28 mouse cellular contexts compared by ENCODE assay signal in the genomic region with DNA sequence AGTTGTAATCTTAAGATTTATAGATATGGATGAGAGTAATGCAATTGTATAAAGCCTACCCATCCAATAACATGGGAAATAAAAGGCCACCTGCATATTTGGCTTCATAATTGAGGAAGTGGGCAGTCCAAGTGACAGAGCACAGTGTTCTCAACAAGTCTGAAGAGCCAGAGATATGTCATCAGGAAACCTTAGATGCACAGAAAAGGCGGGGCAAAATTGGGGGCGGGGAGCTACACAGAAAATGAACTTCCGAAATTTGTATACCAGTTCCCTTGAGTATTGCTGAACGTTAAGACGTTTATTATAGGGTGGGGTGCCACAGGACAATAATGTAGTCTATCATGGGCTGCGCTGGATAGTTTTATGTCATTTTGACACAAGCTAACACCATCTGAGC. TPM values are rescaled to one million over a fixed set of nuclear protein-coding genes. Genes with fewer than 3 reads are reported as not detected.
A peak's percentile ranks its signal among the peaks of the same experiment; 100 is the strongest.
DNase-seq lines count a peak whose midpoint lies in the region; TF ChIP-seq lines count a peak whose summit lies in the region.
"Had no signal": no experiment of that assay in that cellular context is flagged by ENCODE, and none has a peak within 500 bp of the region (broad histone marks: within the 10 kb centered on the region; RNA-seq: fewer than 3 reads in every experiment).

No protein-coding gene starts in this region.

- no peak for TF ChIP-seq CTCF in ES-Bruce4 (IDR thresholded peaks at IDR 0.05; ENCODE audit: low read depth, low read length)

- H3K9ac ChIP-seq in ES-Bruce4 (ENCODE audit: low read depth, poor library complexity, severe bottlenecking): 0 out of 2 replicates have a peak overlapping the region, but pooled peaks have one; percentile 30
- H3K9ac ChIP-seq: embryonic facial prominence, embryonic 15.5 days; forebrain, embryonic 12.5 days; hindbrain, embryonic 13.5 days; limb, embryonic 12.5 days; midbrain, embryonic 13.5 days had no signal

- H3K27me3 ChIP-seq in ES-Bruce4 (ENCODE audit: control insufficient read depth, insufficient read depth, low read length, poor library complexity, severe bottlenecking): no peaks in the 10 kb centered on the region
- no peaks in the 10 kb centered on the region for H3K27me3 ChIP-seq in splenic B cell, adult 2 months (ENCODE audit: control insufficient read depth, insufficient read depth, low read length, poor library complexity, severe bottlenecking)
- H3K27me3 ChIP-seq: embryonic facial prominence, embryonic 15.5 days; forebrain, embryonic 12.5 days; hindbrain, embryonic 13.5 days; limb, embryonic 12.5 days; midbrain, embryonic 13.5 days had no signal

- no peaks in the 10 kb centered on the region for H3K9me3 ChIP-seq in ES-Bruce4 (replicated peaks; ENCODE audit: control insufficient read depth, insufficient read depth, low read length, poor library complexity, severe bottlenecking)
- H3K9me3 ChIP-seq: embryonic facial prominence, embryonic 10.5 days; embryonic facial prominence, embryonic 15.5 days; forebrain, embryonic 12.5 days; hindbrain, embryonic 13.5 days; limb, embryonic 12.5 days; midbrain, embryonic 13.5 days had no signal

- no peak for TF ChIP-seq POLR2A in ES-Bruce4 (IDR thresholded peaks at IDR 0.05; ENCODE audit: insufficient read depth, low read length)

- H3K4me1 ChIP-seq in ES-Bruce4 (ENCODE audit: control insufficient read depth, insufficient read depth, low read length): peaks cover 9% of the 10 kb centered on the region
- H3K4me1 ChIP-seq: embryonic facial prominence, embryonic 10.5 days; embryonic facial prominence, embryonic 15.5 days; forebrain, embryonic 12.5 days; hindbrain, embryonic 13.5 days; limb, embryonic 12.5 days; midbrain, embryonic 13.5 days had no signal

- intact Hi-C loops in heart, postnatal 14 days (cut with DNase I): no loop called here

- no peak for TF ChIP-seq EP300 in ES-Bruce4 (IDR thresholded peaks at IDR 0.05; ENCODE audit: insufficient read depth, low read depth, low read length)

- peak overlapping the region; percentile 84 for H3K27ac ChIP-seq in ES-Bruce4 (ENCODE audit: insufficient read depth, low read length)
- H3K27ac ChIP-seq: embryonic facial prominence, embryonic 10.5 days; embryonic facial prominence, embryonic 15.5 days; forebrain, embryonic 12.5 days; hindbrain, embryonic 13.5 days; left cerebral cortex, adult 2 months; limb, embryonic 12.5 days; midbrain, embryonic 13.5 days had no signal

- DNase-seq in A20 (ENCODE audit: low read depth, low spot score): peak; percentile 57
- peak; percentile 39 for DNase-seq in large intestine, adult 2 months (ENCODE audit: low read depth, low spot score)
- peak; percentile 42 for DNase-seq in splenic B cell, adult 2 months (ENCODE audit: low read depth, low spot score)
- no peak for DNase-seq in heart, postnatal 14 days
- DNase-seq in thymus, postnatal 14 days: no peak
- no peak for DNase-seq in ovary, adult 18-20 months (ENCODE audit: low spot score)
- DNase-seq: adrenal gland, postnatal 14 days; cerebellum, adult 11-12 months; cerebellum, adult 9-11 months; gastrocnemius, postnatal 25 days; heart, adult 18-20 months; heart, postnatal 4 days; kidney, adult 9 months; kidney, postnatal 10 days; lung, postnatal 36 days; right cerebral cortex, postnatal 25 days; thymus, adult 2 months; thymus, postnatal 4 days had no signal

- no peak overlapping the region for H3K4me3 ChIP-seq in ES-Bruce4 (ENCODE audit: low read depth, low read length)
- H3K4me3 ChIP-seq: embryonic facial prominence, embryonic 10.5 days; embryonic facial prominence, embryonic 15.5 days; forebrain, embryonic 12.5 days; hindbrain, embryonic 13.5 days; left cerebral cortex, adult 2 months; limb, embryonic 12.5 days; midbrain, embryonic 13.5 days had no signal

- WGBS in large intestine, adult 2 months: 43% methylated on average over 6 of the region's 6 CpGs

- peaks cover 8% of the 10 kb centered on the region; the same call in 1 of the 2 replicates for H3K36me3 ChIP-seq in ES-Bruce4 (ENCODE audit: control insufficient read depth, insufficient read depth, low read length, poor library complexity, severe bottlenecking)
- H3K36me3 ChIP-seq in splenic B cell, adult 2 months (ENCODE audit: control insufficient read depth, insufficient read depth, low read length, poor library complexity, severe bottlenecking): no peaks in the 10 kb centered on the region

RNA-seq across cellular contexts. Expression of a gene that starts 16.6 kb away (rescaled TPM):
- polyA plus RNA-seq in ES-Bruce4 (2011; ENCODE audit: insufficient read depth, insufficient read length, low read depth, missing spikeins): 135 and 137 TPM in 2 replicates
- polyA plus RNA-seq in large intestine, adult 2 months (2012; rRNA removed): 10.5 and 10.9 TPM in 2 replicates
- total RNA-seq in heart, postnatal 14 days (2021): 10 to 100 TPM; 38.0 to 43.4 TPM

RNA-seq across cellular contexts. Expression of a gene that starts 25.1 kb away (rescaled TPM):
- polyA plus RNA-seq in ES-Bruce4 (2011; ENCODE audit: insufficient read depth, insufficient read length, low read depth, missing spikeins): 3.0 and 3.2 TPM in 2 replicates
- polyA plus RNA-seq in large intestine, adult 2 months (2012; rRNA removed): not detected in 2 replicates
- under 1 TPM; 0.39 to 0.50 TPM for total RNA-seq in heart, postnatal 14 days (2021)
- total RNA-seq: adrenal gland, postnatal 14 days; gastrocnemius, postnatal 25 days; liver, adult 2 months; megakaryocyte-erythroid progenitor cell, adult 5-6 weeks had no signal
- polyA plus RNA-seq: liver, adult 2 months had no signal

RNA-seq across cellular contexts. Expression of a gene that starts 56.5 kb away (rescaled TPM):
- 18.1 and 19.0 TPM in 2 replicates for polyA plus RNA-seq in ES-Bruce4 (2011; ENCODE audit: insufficient read depth, insufficient read length, low read depth, missing spikeins)
- 9.8 and 12.6 TPM in 2 replicates for polyA plus RNA-seq in large intestine, adult 2 months (2012; rRNA removed)
- 10 to 100 TPM; 19.0 to 19.1 TPM for total RNA-seq in heart, postnatal 14 days (2021)

Comparison
In these comparisons a context has a peak if more than half of its experiments do, and no peak if none do; other contexts are left out.
1. DNase-seq: peak in A20 (single experiment), large intestine, adult 2 months (single experiment) and splenic B cell, adult 2 months (single experiment); none in heart, postnatal 14 days (0 of 2), thymus, postnatal 14 days (single experiment) and ovary, adult 18-20 months (single experiment).
2. RNA of a gene that starts 16.6 kb away (polyA plus RNA-seq): 135 to 137 TPM in ES-Bruce4; 10.5 to 10.9 TPM in large intestine, adult 2 months; every median in the first group is over 10 times any median in the second.